Comparison of ENCODE assay signal across 7 mouse cellular contexts in genomic region chr10:62261115-62261886, GRCm38 (mm10). TPM values are rescaled to one million over a fixed set of nuclear protein-coding genes. Genes with fewer than 3 reads are reported as not detected.
DNase-seq lines count a peak whose midpoint lies in the region.

No protein-coding gene starts in this region.

- no peak overlapping the region for H3K27ac ChIP-seq in forebrain, embryonic 10.5 days
- H3K27ac ChIP-seq in hindbrain, embryonic 10.5 days: no peak overlapping the region

- peaks cover 17% of the 10 kb centered on the region for H3K4me1 ChIP-seq in forebrain, embryonic 10.5 days
- H3K4me1 ChIP-seq in hindbrain, embryonic 10.5 days (replicated peaks): peaks cover 13% of the 10 kb centered on the region; the same call in 1 of the 2 replicates

- 18% methylated on average over 18 of the region's 18 CpGs for WGBS in forebrain, embryonic 10.5 days
- 21% methylated on average over 18 of the region's 18 CpGs for WGBS in hindbrain, embryonic 10.5 days

- DNase-seq in MEL-GATA-1-ER (ENCODE audit: extremely low read depth, low read depth): peak; percentile 89
- DNase-seq in c-Kit-negative CD71-positive TER-119-positive erythroid progenitor cells, embryonic 14.5 days (ENCODE audit: low read depth, low spot score): peak; percentile 57
- peak; percentile 90 for DNase-seq in forebrain, embryonic 10.5 days (ENCODE audit: extremely low spot score, low spot score)
- peak; percentile 90 for DNase-seq in hindbrain, embryonic 10.5 days (ENCODE audit: low spot score)
- DNase-seq in layer of hippocampus, adult 9-11 months: peak; percentile 63
- DNase-seq in lung, postnatal 14 days: peak; percentile 71
- DNase-seq in retina, postnatal 1 day: peak; percentile 97

- H3K4me3 ChIP-seq in forebrain, embryonic 10.5 days: no peak overlapping the region
- no peak overlapping the region for H3K4me3 ChIP-seq in hindbrain, embryonic 10.5 days

- H3K9me3 ChIP-seq in forebrain, embryonic 10.5 days: no peaks in the 10 kb centered on the region
- H3K9me3 ChIP-seq in hindbrain, embryonic 10.5 days: no peaks in the 10 kb centered on the region

- H3K27me3 ChIP-seq in forebrain, embryonic 10.5 days (ENCODE audit: poor library complexity, severe bottlenecking): 0 out of 2 replicates have a peak, but pooled peaks cover 8% of the 10 kb centered on the region
- H3K27me3 ChIP-seq in hindbrain, embryonic 10.5 days (ENCODE audit: insufficient read depth, poor library complexity, severe bottlenecking): no peaks in the 10 kb centered on the region

- no peaks in the 10 kb centered on the region for H3K36me3 ChIP-seq in forebrain, embryonic 10.5 days (replicated peaks)
- no peaks in the 10 kb centered on the region for H3K36me3 ChIP-seq in hindbrain, embryonic 10.5 days

RNA-seq across cellular contexts. Expression of gene Tacr2, which starts 9.1 kb away (rescaled TPM):
- polyA plus RNA-seq in forebrain, embryonic 10.5 days (2016; fragmentation: Nextera tagmentation; extraction: Ambion mirVana): not detected in 2 replicates
- polyA plus RNA-seq in hindbrain, embryonic 10.5 days (2016; fragmentation: Nextera tagmentation; extraction: Ambion mirVana): not detected in 2 replicates

RNA-seq across cellular contexts. Expression of gene Tspan15, which starts 30.2 kb away (rescaled TPM):
- polyA plus RNA-seq in forebrain, embryonic 10.5 days (2016; fragmentation: Nextera tagmentation; extraction: Ambion mirVana): 20.3 and 21.9 TPM in 2 replicates
- 18.6 and 18.8 TPM in 2 replicates for polyA plus RNA-seq in hindbrain, embryonic 10.5 days (2016; fragmentation: Nextera tagmentation; extraction: Ambion mirVana)
